Mouse (Mus musculus): ENCODE data around the gene H2-Q2.
A peak's percentile ranks its signal among the peaks of the same experiment; 100 is the strongest.
"Not testable (repeated sequence)": the region's sequence is repeated elsewhere in the genome, so short reads cannot be mapped to it uniquely, and the experiment has no call there.

H2-Q2 gene

DNA sequence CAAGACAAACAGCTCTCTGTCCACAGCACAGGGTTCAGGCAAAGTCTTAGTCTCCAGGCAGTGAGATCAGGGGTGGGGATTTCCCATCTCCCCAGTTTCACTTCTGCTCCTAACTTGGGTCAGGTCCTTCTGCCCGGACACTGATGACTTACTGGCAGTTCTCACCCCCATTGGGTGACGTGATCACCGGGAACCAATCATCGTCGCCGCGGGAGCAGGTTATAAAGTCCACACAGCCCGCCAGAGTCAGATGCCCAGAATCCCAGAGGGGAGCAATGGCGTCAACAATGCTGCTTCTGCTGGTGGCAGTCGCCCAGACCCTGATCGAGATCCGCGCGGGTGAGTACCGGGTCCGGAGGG lies 37.3 kb downstream of the H2-Q2 start, which contains the start of gene H2-Q4:
Gene H2-Q4, plus strand, starts transcription at position 249 of the 360 bp plus-strand sequence.
- peak; percentile 96 to 98 for DNase-seq (ENCODE audit: low spot score in 2 of 2)

DNA sequence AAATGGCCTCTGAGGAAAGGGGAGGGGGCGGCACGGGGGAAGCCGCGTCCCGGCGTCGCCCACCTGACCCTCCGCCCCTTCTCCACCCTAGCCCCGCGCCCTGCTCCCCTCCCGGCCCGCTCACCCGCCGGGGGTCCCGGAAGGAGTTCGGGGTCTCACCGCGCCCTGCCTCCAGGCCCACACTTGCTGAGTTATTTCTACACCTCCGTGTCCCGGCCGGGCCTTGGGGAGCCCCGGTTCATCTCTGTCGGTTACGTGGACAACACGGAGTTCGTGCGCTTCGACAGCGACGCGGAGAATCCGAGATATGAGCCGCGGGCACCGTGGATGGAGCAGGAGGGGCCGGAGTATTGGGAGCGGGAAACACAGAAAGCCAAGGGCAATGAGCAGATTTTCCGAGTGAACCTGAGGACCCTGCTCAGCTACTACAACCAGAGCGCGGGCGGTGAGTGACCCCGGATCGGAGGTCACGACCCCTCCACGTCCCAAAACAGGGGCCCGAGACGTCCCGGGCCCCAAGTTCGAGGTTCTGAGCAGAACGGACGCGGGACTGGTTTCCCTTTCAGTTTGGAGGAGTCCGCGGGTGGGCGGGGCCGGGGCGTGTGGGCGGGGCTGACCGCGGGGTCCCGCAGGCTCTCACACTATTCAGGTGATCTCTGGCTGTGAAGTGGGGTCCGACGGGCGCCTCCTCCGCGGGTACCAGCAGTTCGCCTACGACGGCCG lies 37.8 kb downstream of the H2-Q2 start:
- DNase-seq (ENCODE audit: low spot score in 2 of 2): peak; percentile 46 to 57

GRCm38 (mm10) chr17:35389796-35390195 lies 47.8 kb downstream of the H2-Q2 start:
- DNase-seq (ENCODE audit: low spot score in 2 of 2): peak; percentile 33 to 51

DNA sequence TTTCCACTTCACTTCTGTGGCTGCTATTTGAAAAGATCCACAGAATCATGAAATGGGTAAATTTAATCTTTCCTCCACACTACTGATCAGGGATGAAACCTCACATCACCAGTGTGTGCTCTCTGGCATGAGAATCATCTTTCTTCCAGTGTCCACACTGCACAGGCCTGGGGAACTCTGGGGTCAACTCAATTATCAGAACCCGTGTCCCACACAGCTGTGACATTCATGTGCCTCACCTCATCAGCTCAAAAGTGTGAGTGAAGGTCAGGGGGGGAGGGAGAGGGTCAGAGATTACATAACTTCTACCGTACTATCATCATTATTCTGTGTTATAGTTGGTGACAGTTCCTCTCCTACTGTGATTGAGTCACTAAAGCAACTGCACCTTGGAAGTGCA lies 50.6 kb downstream of the H2-Q2 start:
- not testable (repeated sequence) for DNase-seq (ENCODE audit: low spot score in 2 of 2)

GRCm38 (mm10) chr17:35393864-35394800 lies 52.1 kb downstream of the H2-Q2 start:
- peak; percentile 61 to 69 for DNase-seq (ENCODE audit: low spot score in 2 of 2)

Data from spleen, postnatal 36 days (tissue).